Mouse (Mus musculus) adrenal gland, postnatal 0 days (tissue): ENCODE data around the gene Akr1b10. TPM values are rescaled to one million over a fixed set of nuclear protein-coding genes. Genes with fewer than 3 reads are reported as not detected.

ENCODE experiments used
- polyA plus RNA-seq: library from polyadenylated mRNA; unstranded; fragments of >200 nt; fragmentation: Nextera tagmentation; extraction: Ambion mirVana; gene quantifications from 2 replicates; pipeline ENCODE4 v1.2.1, GENCODE M21; 2015

Gene Akr1b10
- polyA plus RNA-seq: 66.3 and 117 TPM in 2 replicates

DNA sequence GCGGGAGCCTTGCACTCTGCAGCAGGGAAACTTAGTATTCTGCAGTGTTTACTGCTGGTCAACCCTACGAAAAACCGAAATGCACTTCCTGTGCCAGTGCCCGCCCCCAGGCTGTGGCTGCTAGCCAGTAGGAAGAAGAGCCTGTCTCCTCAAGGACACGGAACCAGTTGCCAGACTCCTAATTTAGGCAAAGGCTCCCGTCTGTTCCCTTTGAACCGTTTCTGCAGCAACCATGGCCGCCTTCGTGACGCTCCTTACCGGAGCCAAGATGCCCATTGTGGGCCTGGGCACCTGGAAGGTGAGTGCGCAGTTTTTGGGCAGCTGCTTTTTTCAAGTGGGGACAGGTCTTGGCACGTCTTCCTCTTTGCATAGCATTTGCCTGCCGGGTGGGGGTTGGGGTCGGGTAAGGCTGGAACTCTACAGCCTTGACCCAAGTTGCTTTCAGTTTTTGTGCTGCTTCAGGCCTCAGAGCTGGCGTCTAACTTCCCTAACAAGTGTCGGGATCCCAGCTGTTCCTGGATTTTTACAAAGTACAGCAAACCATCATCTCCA is at the start of gene Akr1b10:
Gene Akr1b10, plus strand, starts transcription at position 109 of the 552 bp plus-strand sequence.

DNA sequence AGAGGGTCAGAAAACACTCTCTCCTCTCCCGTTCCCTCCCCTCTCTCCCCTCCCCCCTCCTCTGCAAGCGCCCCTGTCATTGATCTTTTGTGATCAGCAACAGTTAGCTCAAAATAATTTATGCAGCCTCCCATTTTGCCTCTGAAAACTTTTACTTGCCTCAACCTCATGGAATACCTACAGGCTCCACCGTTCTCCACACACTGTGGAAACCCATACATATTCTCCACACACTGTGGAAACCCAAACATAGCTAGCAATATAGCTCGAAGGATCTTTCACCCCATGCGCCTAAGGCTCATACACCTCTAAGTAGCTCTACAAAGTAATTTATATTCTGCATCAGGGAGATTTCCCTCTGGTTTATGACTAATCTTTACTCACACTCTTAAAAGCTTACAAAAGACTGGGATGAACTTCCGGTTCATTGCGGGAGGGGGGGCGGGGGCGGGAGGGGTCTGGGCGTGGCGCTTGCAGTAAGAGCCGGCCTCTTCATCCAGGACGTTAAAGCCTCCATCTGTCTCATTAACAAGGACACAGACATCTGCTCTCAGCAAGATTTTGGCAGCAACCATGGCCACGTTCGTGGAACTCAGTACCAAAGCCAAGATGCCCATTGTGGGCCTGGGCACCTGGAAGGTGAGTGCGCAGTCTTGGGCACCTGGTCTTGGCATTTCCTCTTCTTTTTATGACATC is 30.2 kb upstream of the Akr1b10 start, which contains the start of gene Akr1b8:
Gene Akr1b8, plus strand, starts transcription at position 462 of the 696 bp plus-strand sequence.

DNA sequence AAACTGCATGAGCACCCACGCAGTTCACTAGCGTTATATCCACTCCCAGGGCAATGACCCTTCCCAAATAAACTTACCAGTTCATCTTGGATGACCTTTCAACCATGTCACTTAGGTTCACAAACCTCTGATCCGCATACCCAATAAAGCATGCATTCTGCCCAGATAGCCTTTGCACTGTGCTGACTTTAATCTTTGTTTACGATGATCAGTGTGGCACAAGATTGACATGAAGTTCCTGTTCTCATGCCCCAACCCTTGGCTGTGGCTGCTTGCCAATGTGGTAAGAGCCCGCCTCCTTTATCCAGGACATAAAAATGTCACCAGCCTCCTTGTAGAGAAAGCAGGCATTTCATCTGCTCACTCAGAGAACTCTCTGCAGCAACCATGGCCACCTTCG is 28.0 kb downstream of the Akr1b10 start, which contains the start of gene Akr1b7:
Gene Akr1b7, plus strand, starts transcription at position 312 of the 400 bp plus-strand sequence.

Other genes starting within 250 kb of the Akr1b10 start
- gene Slc35b4, start 207.1 kb upstream of the Akr1b10 start, polyA plus RNA-seq: 20.9 and 22.8 TPM in 2 replicates
- gene Akr1b3, start 66.7 kb upstream of the Akr1b10 start, polyA plus RNA-seq: 202 and 270 TPM in 2 replicates
- gene Akr1b8, start 30.1 kb upstream of the Akr1b10 start, polyA plus RNA-seq: 40.6 and 92.1 TPM in 2 replicates
- gene Akr1b7, start 28.1 kb downstream of the Akr1b10 start, polyA plus RNA-seq: 1,864 and 2,993 TPM in 2 replicates
- gene Bpgm, start 92.0 kb downstream of the Akr1b10 start, polyA plus RNA-seq: 28.7 and 36.9 TPM in 2 replicates
- 171 and 239 TPM in 2 replicates for gene Cald1, start 214.3 kb downstream of the Akr1b10 start, polyA plus RNA-seq